Mouse (Mus musculus) gonadal fat pad, adult 2 months (tissue): ENCODE measurements around the gene 4930447C04Rik. TPM values are rescaled to one million over a fixed set of nuclear protein-coding genes. Genes with fewer than 3 reads are reported as not detected.

Experiments used
- DNase-seq: peaks from one replicate; pipeline ENCODE4 v3.0.0-alpha.2; 2012; ENCODE audit warnings: low read depth
- polyA plus RNA-seq: library from polyadenylated mRNA; depleted of rRNA; stranded (reverse); fragments of >200 nt; gene quantifications from 2 replicates; pipeline ENCODE4 v1.2.3, GENCODE M21; 2012; rRNA removed

4930447C04Rik gene
- polyA plus RNA-seq: 0.09 TPM in 1 of 2 replicates, not detected in the other

DNA sequence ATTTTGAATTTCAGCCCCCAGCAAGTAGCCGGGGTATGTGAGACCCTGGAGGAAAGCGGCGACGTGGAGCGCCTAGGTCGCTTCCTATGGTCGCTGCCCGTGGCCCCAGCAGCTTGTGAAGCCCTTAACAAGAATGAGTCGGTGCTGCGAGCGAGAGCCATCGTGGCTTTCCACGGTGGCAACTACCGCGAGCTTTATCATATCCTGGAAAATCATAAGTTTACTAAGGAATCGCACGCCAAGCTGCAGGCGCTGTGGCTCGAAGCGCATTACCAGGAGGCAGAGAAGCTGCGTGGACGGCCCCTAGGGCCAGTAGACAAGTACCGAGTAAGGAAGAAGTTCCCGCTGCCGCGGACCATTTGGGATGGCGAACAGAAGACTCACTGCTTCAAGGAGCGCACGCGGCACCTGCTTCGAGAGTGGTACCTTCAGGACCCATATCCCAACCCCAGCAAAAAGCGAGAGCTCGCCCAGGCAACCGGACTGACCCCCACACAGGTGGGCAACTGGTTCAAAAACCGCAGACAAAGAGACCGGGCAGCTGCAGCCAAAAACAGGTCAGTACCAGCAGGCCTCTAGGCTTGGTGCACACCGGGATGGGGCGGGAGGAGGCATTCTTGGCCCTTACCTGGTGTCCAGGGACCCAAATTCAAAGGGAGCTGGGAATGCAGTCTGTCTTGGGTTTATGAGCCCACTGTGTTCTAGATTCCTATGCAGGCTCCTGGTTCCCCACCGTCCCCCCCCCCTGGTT lies at the start of gene 4930447C04Rik:
Gene 4930447C04Rik, minus strand, starts transcription at position 704 of the 751 bp plus-strand sequence.
- no peak for DNase-seq

DNA sequence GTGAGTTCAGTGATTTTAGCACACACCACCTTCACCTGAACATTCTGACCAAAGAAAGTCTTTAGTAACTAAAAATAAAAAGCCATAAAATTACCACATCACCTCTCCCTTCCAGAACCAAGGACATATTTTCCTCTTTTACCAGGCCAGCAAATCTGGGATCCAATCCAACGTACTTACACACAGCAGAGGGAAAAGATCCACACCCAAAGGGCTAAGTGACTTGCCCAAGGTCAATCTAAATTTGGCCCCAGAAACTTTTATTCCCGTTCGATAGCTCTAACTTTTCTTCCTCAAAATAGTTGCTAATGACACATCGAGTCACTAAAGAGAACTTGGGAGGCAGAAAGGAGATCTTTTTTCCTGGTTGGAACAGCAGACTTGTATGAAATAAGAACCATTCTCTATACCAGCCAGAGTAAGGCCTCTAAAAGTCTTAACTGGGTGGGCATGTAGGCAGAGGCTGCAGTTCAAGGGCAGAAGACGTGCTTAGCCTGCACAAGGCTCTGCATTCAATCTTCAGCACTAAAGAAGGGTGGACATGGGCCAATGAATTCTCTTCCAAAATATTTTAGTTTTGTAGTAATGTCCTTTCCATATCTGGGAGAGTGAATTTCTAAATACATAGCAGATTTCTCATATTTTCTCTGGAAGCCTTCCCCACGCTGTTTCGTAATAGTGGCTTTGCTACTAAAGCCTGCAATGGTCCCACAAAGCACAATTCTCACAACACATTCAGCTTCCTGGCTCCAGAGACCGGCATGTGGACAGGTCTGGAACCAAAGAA lies 42.7 kb upstream of the 4930447C04Rik start:
- DNase-seq: no peak

- DNase-seq: no peak
Observed at GRCm38 (mm10) chr12:72982616-72983015, 42.0 kb upstream of the 4930447C04Rik start.

GRCm38 (mm10) chr12:72979236-72979635 lies 38.7 kb upstream of the 4930447C04Rik start:
- no peak for DNase-seq

- no peak for DNase-seq
Observed at GRCm38 (mm10) chr12:72977851-72978250, 37.3 kb upstream of the 4930447C04Rik start.

GRCm38 (mm10) chr12:72976718-72977117 lies 36.1 kb upstream of the 4930447C04Rik start:
- no peak for DNase-seq

- no peak for DNase-seq
Observed at GRCm38 (mm10) chr12:72976172-72976571, 35.6 kb upstream of the 4930447C04Rik start.

- DNase-seq: no peak
Observed at GRCm38 (mm10) chr12:72973161-72973560, 32.6 kb upstream of the 4930447C04Rik start.

- DNase-seq: no peak
Observed at GRCm38 (mm10) chr12:72970620-72971019, 30.0 kb upstream of the 4930447C04Rik start.

- no peak for DNase-seq
Observed at GRCm38 (mm10) chr12:72967541-72967940, 27.0 kb upstream of the 4930447C04Rik start.

DNA sequence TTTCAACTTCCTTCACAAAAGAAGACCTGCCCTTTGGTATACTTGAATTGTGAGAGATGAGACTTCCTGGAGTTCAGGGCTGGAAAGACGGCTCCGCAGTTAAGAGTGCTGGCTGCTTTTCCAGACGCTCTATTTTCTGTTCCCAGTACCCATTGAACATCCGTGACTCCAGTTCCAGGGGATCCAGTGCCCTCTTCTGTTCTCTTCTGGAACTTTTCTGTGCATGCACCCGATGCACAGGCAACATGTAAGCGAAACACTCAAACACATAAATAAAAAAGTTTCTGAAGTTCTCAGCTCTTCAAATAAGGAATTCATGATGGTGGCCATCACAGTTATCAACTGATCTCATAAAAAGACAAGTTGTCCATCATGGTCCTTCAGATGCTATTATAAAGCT lies 22.2 kb upstream of the 4930447C04Rik start:
- DNase-seq: no peak

DNA sequence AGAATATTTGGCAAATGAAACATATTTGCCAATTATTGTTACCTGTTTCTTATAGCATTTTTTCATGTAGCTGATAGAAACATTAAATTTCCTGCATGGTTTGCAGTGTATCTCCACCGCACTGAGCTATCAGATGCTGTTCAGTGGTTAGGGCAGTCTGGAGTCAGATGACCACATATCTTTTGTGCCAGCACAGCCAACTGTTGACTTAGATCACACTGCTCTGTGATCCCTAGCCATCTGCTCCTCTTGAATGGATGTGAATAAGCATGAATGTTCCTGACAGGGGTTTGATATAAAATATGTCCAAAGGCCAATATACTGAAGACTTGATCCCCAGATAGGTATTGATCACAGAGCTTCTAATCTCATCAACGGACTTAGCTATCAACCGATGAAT lies 17.9 kb upstream of the 4930447C04Rik start:
- DNase-seq: no peak

DNA sequence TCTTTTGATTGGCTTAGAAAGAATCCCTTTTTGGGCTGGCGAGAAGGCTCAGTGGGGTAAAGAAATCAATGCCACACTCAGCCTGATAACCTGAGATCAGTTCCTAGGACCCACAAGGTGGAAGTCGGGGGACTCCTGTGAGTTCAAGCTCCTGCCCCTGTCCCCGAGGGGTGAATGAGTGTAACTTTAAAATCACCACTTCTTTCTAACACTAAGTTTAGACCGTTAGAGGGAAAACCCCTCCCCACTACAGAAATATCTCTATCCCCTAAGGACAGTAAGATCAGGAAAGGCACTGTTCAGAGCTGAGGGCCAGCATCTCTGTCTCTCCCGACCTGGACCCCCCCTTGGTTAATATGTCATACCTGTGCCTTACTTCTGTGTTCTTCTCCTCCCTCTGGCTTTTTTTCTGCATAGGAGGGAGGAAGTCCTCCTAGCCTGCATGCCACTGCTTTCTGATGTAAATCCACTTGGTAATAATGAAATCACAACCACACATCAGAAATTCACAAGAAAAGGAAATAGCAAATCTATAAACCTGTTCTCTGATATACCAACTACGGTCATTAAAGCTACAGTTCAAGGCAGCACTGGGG lies 17.4 kb upstream of the 4930447C04Rik start:
- DNase-seq: no peak

- no peak for DNase-seq
Observed at GRCm38 (mm10) chr12:72954906-72955305, 14.3 kb upstream of the 4930447C04Rik start.

- no peak for DNase-seq
Observed at GRCm38 (mm10) chr12:72953858-72954257, 13.3 kb upstream of the 4930447C04Rik start.

GRCm38 (mm10) chr12:72953089-72953488 lies 12.5 kb upstream of the 4930447C04Rik start:
- no peak for DNase-seq

- DNase-seq: no peak
Observed at GRCm38 (mm10) chr12:72947335-72947734, 6.8 kb upstream of the 4930447C04Rik start.

DNA sequence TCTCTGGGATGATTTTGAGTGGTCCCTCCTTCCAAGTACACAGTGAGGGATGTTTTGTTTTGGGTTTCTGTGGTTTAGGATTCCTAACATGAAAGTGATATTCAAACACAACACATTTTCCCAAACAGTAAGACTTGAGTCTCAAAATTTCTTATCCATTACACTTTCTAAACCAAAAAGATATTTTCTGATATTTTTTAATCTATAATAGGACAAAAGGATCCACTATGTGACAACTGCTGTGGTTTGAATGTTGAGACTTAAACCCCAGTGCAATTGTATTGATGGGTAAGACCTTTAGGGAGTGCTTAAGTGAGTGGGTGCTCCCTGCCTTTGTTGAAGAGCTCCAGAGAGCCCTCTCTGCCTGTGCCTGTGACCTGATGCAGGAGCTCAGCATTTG lies 6.2 kb upstream of the 4930447C04Rik start:
- DNase-seq: no peak

DNA sequence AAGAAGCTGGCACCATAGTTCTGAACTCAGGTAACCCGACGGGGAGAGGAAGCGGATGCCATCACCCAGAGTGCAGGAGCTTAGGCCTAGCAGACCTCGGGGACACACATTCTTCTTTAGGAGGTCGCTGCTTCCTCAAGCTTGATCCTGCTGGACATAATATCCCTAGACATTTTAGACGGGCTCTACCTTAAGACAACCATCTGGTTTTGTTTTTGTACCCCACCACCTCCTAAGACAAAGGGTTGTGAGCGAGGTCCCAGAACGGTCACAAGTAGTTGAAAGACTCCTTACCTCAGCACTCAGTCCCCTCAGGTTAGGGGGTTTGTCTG lies 5.5 kb upstream of the 4930447C04Rik start:
- DNase-seq: no peak

GRCm38 (mm10) chr12:72945301-72946063 lies 4.9 kb upstream of the 4930447C04Rik start:
- no peak for DNase-seq

DNA sequence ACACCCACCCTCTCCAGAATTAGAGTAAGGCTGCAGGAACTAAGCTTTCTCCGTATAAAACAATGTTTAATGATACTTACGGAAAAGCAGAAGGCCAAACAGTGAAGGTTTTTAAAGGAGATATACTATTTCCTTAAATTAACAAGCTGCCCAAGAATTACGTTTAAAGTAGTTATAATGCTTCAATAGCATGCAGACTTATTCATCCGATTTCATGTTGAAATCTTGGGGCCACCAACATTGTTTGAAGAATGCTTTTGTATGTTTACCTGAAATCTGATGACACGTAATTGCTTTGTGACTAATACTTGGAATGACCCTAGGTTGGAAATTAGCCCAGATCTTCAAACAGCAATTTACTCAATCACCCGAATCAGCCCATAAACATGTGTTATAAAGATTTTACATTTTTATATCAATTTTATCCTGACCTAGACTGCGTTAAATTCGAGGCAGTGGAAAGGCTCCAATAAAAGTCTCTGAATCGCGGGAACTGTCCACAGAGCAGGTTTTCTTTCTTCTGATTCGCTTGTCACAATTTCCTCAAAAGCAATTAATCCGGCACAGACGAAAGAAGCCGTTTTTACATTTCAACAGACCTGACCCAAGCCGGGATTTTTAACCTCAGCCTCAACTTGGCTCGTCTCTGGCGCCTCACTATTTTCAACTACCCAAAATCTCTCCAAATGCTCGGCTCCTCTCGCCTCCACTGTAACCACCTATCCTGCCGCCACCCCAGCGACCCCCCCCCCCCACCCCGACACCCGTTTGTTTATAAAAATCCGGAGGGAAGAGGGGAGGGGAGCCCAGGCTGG lies 4.0 kb upstream of the 4930447C04Rik start:
- DNase-seq: no peak
